Mouse (Mus musculus): ENCODE measurements around the gene Shf.
"Not testable (repeated sequence)": the region's sequence is repeated elsewhere in the genome, so short reads cannot be mapped to it uniquely, and the experiment has no call there.

Shf gene

DNA sequence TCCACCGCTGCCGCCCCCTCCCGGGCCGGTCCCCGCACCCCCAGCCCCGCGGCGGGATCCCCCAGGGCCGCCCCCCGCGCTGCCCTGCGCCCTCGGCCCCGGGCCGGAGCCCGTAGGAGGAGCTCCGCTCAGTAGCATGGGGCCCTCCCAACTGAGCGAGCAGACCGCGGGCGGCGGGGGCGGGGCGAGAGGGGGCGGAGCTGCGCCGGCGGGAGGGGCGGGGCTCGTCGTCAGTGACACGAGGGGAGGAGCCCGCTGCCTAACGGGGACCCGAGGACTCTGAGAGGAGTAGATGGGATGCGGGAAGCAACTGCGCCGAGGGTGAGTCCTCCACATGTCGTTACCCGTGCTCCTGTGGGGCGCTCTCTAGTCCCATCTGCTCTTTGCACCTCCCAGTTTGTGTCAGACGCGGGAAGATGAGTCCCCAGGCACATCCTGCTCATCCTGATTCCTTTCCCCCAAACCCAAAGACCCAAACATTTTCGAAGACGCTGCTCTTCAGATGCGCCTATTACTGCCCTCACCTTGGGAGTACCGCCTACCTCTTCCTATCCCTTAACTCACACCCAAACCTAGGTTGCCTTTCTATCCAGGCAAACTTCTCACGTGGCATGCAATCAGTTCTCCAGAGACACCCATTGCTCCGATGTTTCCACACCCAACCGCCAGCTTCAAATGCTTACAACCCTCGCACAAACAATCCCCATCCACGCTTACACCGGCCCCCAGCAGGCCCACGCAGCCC, at the start of gene Shf:
Shf (minus strand) TSS at position 168 of the 745 bp plus-strand sequence.
- DNase-seq (ENCODE audit: low read depth, low spot score) = peak; percentile 88

GRCm38 (mm10) chr2:122408928-122409327, 40.0 kb upstream of the Shf start:
- DNase-seq (ENCODE audit: low read depth, low spot score) = peak; percentile 45

DNA sequence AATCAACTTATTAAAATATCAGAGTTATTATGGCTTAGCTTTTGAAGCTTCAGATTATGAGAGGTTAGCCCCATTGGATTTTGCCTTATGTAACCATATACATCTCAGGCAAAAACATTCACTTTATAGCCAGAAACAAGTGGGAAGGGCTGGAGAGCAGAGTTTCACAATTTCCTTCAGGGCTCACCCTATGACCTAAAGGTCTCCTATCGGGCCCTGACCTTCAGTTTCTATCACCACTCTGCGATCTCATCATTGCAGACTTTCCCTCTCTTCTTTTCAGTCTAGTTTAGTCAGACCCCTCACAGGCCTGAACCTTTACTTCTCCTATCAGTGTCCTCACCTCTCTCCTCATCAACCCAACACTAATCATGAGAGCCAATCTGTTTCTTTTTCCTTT, 38.6 kb upstream of the Shf start:
- no peak for DNase-seq (ENCODE audit: low read depth, low spot score)

DNA sequence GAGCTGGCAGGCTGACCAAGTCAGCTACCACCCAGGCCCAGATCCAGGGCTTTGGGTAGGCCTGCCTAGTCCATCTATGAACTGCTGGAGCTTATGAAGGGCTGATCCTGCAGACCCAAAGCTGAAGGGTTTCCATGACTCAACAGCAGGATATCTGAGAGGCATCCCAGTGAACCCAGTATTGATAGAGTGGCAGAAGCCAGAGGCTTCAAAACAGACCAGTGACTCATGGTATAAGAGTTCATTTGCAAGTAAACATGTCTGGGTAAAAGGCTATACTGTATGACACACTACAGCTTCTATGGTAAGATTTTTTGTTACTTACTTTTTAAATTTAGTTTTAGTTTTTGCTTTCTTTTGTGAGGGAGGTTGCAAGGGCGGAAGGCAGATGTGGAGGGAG, 27.2 kb upstream of the Shf start:
- DNase-seq (ENCODE audit: low read depth, low spot score) = no peak

DNA sequence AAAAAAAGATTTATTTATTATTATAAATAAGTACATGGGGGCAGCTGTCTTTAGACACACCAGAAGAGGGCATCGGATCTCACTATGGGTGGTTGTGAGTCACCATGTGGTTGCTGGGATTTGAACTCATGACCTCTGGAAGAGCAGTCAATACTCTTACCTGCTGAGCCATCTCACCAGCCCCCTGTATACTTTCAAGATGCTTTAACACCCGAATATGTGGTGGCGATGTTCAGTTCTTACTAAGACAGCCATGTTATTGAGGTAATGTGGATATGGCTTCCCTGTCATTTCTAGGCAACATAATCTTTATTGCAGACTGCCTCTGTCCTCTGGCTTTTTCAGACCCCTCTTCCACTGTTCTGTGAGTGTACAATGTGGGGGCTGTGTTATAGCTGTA, 18.2 kb upstream of the Shf start:
- DNase-seq (ENCODE audit: low read depth, low spot score) = not testable (repeated sequence)

DNA sequence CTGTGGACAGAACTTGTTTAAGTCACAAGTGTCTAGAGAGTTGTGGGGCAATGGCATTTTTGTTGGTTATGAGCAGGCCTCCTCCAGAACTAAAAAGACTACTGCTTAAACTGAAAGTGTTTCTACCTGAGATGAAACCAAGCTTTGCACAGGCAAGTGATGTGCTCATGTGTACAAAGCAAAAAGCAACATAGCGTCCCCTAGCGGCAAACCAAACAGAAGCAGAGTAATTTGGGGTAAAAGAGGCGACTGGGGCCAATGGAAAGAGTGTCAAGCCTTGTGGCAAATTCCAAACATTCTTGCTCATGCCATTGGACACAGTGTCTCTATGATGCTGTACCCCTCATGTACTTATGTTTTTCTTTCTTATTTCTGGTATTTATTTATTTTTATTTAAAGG, 16.1 kb upstream of the Shf start:
- DNase-seq (ENCODE audit: low read depth, low spot score) = peak; percentile 34

DNA sequence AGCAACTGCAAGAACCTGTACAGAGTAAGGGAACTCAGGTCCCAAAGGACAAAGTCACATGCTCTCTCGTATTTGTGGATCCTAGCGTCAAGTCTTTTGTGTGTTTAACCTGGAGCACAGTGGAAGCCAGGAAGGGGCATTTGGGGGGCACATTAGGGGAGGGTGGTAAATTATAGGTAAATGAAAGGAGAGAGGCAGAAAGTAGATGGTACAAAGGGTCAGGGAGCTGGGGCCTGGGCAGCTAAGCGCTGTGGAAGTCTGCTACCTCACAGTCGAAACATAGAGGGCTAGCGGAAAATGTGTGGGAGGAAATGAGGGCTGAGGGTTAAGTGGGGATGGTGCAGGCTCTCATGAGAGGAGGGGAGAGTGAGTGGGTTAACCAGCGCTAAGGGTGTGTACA, 13.2 kb upstream of the Shf start:
- DNase-seq (ENCODE audit: low read depth, low spot score) = no peak

DNA sequence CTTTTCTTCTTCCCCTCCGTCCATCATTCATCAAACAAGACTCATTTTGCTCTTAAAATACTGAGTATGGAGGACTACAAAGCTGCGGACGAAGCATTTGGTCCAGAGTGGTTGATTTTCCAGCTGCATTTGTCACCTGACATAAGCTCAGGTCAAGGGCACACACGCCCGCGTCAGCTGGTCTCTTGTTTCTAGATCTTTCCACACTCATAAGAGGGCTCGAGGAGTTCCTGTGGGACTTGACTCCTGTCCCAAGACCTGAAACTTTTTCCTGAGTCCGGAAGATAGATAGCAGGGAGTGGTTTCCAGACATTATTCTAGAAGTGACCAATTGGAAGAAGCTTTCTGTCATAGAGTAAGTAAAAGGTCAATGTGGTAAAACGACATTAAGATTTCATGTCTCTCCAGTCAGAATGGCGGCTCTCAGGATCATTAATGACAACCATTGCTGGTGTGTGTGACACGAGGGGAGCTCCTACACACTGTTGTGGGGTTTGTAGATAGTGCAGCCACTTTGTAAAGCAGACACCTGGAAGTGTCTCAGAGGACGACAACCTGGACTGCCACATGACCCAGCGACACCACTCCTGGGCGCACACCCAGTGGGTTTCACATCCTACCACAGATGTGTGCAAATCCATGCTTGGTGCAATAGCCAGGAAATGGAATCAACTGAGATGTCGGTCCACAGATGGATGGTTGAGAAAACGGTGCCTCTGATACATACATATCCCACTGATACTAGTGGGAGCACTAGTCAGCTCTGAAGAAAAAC, 12.6 kb upstream of the Shf start:
- no peak for DNase-seq (ENCODE audit: low read depth, low spot score)

- peak; percentile 74 for DNase-seq (ENCODE audit: low read depth, low spot score)
Measured at GRCm38 (mm10) chr2:122380768-122381311, 11.9 kb upstream of the Shf start.

- DNase-seq (ENCODE audit: low read depth, low spot score) = no peak
Measured at GRCm38 (mm10) chr2:122379292-122379650, 10.3 kb upstream of the Shf start.

GRCm38 (mm10) chr2:122378421-122379291, 9.7 kb upstream of the Shf start:
- DNase-seq (ENCODE audit: low read depth, low spot score) = peak; percentile 57

DNA sequence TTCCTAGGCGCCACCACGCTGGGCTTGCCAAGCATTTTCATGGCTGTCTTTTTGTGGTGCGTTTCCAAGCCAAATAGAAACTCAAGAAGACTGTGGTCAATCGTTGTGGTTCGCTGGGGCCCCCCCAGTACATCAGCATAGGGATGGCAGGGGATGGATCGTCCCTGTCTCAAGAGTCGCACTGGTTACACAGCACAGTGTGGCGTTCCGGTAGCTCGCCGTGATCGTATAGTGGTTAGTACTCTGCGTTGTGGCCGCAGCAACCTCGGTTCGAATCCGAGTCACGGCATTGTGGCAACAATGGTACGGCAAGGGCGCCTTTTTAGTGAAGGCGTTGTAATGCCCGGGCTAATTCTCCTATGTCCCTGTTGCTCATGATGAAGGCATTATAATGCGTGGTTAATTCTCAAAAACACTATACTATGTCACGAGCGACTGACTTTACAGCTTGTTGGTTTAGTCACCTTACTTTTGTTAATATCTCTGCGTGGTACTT, 8.8 kb upstream of the Shf start:
- DNase-seq (ENCODE audit: low read depth, low spot score) = peak; percentile 83

GRCm38 (mm10) chr2:122377215-122377674, 8.3 kb upstream of the Shf start:
- DNase-seq (ENCODE audit: low read depth, low spot score) = peak; percentile 97

DNA sequence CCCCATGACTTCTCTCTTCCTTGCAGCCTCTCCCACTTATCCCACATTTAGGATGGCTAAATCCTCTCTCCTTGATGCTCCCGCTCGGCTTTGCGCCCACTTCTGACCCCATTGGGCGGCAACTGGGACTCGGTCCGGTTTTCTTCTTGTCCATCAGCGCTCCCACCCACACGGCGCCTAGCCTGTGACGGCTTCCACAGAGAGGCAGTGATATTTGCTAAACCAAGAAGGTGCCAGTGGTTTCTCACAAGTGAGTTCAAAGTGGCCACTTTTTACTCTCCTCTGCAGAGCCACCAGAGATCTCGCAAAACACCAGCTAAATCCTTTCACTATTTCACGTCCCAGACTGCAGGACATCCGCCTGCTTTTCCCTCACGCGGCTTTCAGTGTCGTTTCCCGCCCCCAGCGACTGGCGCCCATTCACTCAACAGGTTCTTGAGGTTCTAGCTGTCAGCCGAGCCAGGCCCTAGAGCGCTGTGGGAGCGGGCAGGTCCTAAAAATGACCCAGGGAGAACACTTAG, 7.1 kb upstream of the Shf start:
- DNase-seq (ENCODE audit: low read depth, low spot score) = peak; percentile 87

DNA sequence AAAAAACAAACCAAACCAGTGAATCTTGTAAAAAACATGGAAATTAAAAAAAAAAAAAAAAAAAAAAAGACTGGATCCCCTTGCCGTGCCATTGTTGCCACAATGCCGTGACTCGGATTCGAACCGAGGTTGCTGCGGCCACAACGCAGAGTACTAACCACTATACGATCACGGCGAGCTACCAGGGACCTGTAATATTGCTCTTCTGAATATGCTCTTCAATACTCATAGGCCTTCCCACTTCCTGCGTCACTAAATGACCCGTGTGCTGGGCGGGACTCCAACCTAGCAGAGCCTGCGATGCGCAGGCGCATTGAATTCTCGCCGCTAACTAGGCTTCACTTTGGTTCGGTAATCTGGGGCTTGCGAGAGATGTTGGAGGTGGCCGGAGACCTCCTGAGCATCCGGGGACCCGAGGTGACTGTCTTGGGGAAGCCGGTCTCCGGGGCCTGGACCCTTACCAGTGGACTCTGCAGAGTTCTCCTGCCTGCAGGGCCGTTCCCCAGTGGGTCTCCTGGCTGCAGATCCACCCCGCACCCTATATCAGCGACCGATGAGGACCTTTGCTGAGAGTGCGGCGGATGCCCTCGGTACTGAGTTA, 6.5 kb upstream of the Shf start:
- DNase-seq (ENCODE audit: low read depth, low spot score) = peak; percentile 100

- DNase-seq (ENCODE audit: low read depth, low spot score) = no peak
Measured at GRCm38 (mm10) chr2:122374666-122375331, 5.8 kb upstream of the Shf start.

DNA sequence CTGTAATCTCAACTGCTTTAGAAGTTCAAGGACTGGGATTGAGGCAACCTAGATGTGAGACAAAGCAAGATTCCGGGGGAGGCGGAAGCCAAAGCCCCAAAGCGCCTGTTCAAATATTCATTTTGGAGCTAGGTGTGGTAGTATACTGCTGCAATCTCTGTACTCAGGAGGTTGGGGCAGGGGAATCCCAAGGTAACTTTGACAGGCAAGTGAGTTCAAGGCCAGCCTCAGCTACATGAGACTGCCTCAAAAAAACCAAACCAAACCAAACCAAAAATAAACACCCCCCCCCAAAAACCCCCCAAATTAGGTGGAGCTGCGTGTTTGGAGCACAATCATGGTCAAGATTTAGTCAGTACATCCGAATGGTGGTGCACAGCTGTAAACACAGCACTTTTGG, 5.0 kb upstream of the Shf start:
- DNase-seq (ENCODE audit: low read depth, low spot score) = peak; percentile 59

- DNase-seq (ENCODE audit: low read depth, low spot score) = no peak
Measured at GRCm38 (mm10) chr2:122372541-122372940, 3.6 kb upstream of the Shf start.

- no peak for DNase-seq (ENCODE audit: low read depth, low spot score)
Measured at GRCm38 (mm10) chr2:122372067-122372466, 3.1 kb upstream of the Shf start.

DNA sequence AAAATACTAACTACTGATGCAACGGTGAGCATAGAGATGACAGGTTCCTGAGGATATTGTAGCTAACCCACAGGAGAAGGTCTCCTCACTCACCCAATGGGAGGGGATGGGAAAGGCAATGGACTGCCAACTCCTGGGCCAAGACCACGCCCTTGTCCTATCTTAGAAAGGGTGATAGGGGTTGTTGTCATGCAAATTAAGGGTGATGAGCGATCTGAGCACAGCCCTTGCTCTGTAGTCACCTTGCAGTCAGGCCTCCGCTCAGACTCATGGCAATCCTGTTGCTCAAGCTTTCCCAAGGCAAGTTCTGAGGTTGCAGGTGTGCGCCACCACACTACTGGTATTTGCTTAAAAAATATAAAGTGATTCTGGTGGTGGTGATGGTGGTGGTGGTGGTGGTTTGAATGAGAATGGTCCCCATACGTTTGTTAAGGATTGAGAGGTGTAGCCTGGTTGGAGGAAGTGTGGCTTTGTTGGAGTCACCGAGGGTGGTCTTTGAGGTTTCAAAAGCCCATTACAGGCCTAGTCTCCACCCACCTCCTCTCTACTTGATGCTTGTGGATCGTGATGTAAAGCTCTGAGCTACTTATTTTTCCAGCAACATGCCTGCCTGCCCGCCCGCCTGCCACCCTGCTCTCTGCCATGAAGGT, 1.3 kb upstream of the Shf start:
- DNase-seq (ENCODE audit: low read depth, low spot score) = peak; percentile 80
